Mouse (Mus musculus): ENCODE data around the gene Zfp574. TPM values are rescaled to one million over a fixed set of nuclear protein-coding genes. Genes with fewer than 3 reads are reported as not detected.

Zfp574 gene
- polyA plus RNA-seq, 1 experiment from 2014 or later: 19.9 TPM

DNA sequence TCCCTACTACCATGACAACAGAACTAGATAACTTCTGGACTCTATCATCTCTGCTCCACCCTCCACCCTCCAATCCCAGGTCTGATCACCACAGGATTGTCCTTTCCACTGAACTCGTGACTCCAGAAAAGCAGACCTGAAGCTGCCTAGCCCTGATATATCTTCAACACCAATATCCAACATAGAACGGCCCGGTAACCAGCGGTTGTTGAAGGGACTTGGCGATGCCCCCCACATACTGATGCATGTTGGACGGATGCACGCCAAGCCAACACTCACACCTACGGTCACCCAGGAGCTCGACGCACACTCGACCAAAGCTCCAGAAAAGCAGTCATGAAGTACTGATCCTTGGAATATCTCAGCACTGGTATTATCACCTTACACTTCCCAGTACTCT, 58.9 kb downstream of the Zfp574 start:
- Histone ChIP-seq H3K4me3 (ENCODE audit: low read depth, low read length) (no peak overlapping the region), H3K9me3 (ENCODE audit: control insufficient read depth, low read length) (no peaks in the 10 kb centered on the region), H3K27ac (ENCODE audit: low read depth, low read length) (no peak overlapping the region), H3K4me1 (replicated peaks; ENCODE audit: control insufficient read depth, insufficient read depth, low read length) (peaks cover 8% of the 10 kb centered on the region), H3K9ac (ENCODE audit: low read depth, low read length) (no peak overlapping the region), H3K36me3 (ENCODE audit: control insufficient read depth, insufficient read depth, low read length) (no peaks in the 10 kb centered on the region), H3K27me3 (ENCODE audit: control insufficient read depth, insufficient read depth, low read length) (peaks cover 14% of the 10 kb centered on the region; the same call in 1 of the 2 replicates), H3K4me2 (replicated peaks; ENCODE audit: low read depth, low read length) (no peak overlapping the region)
- DNase-seq (ENCODE audit: low spot score): no peak
- no peak for ATAC-seq (ENCODE audit: low FRiP score)
- WGBS: 91% methylated on average over 11 of the region's 11 CpGs

DNA sequence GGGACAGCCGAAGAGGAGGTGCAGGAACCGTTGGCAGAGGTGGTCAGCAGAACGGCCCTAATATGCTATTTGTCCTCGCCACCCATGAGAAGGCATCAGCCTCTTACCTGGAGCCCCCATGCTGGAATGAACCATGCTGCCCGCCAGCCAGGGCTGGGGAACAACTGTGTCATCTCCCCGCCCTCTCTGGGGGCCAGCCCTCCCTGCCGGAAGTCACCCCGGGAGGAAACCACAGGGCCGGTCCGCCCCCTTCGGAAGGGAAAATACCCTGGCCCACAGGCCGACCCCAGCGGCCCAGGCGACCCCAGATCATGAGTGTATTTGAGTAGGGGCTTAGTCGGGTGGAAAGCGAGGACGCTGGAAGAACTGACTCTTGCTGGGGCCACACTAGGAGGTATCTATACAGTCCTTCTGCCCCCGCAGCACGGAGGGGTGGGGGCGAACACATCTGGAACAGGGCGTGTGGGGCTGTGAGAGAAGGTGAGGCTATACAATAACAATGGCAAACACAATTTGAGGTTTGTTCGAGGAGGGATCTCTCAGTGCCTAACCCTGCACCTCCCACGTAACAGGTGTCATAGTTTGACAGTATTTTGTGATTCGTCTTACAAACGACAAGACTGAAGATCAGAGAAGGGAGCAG, 60.1 kb downstream of the Zfp574 start:
- H3K4me3 ChIP-seq (ENCODE audit: low read depth, low read length): no peak overlapping the region
- 7% methylated on average over 25 of the region's 25 CpGs for WGBS
- peaks cover 14% of the 10 kb centered on the region; the same call in 1 of the 2 replicates for H3K27me3 ChIP-seq (ENCODE audit: control insufficient read depth, insufficient read depth, low read length)
- no peak overlapping the region for H3K9ac ChIP-seq (ENCODE audit: low read depth, low read length)
- H3K4me1 ChIP-seq (replicated peaks; ENCODE audit: control insufficient read depth, insufficient read depth, low read length): peaks cover 8% of the 10 kb centered on the region
- no peak overlapping the region for H3K4me2 ChIP-seq (replicated peaks; ENCODE audit: low read depth, low read length)
- ATAC-seq (ENCODE audit: low FRiP score) (no peak), DNase-seq (ENCODE audit: low spot score) (no peak)
- no peaks in the 10 kb centered on the region for H3K9me3 ChIP-seq (ENCODE audit: control insufficient read depth, low read length)
- no peak overlapping the region for H3K27ac ChIP-seq (ENCODE audit: low read depth, low read length)
- no peaks in the 10 kb centered on the region for H3K36me3 ChIP-seq (ENCODE audit: control insufficient read depth, insufficient read depth, low read length)

Other genes starting within 250 kb of the Zfp574 start
- gene Gm9844, start 210.4 kb upstream of the Zfp574 start, polyA plus RNA-seq (2014; fragmentation: Nextera tagmentation; extraction: Ambion mirVana): 20.9 and 23.6 TPM in 2 replicates
- not detected in 2 replicates for gene Lypd4, start 202.6 kb upstream of the Zfp574 start, polyA plus RNA-seq (2014; fragmentation: Nextera tagmentation; extraction: Ambion mirVana)
- 0.14 TPM in 1 of 2 replicates, not detected in the other for gene Dmrtc2, start 202.5 kb upstream of the Zfp574 start, polyA plus RNA-seq (2014; fragmentation: Nextera tagmentation; extraction: Ambion mirVana)
- 1,792 and 1,821 TPM in 2 replicates for gene Rps19, start 188.2 kb upstream of the Zfp574 start, polyA plus RNA-seq (2014; fragmentation: Nextera tagmentation; extraction: Ambion mirVana)
- 0.39 TPM in 1 of 2 replicates, not detected in the other for gene Cd79a, start 175.2 kb upstream of the Zfp574 start, polyA plus RNA-seq (2014; fragmentation: Nextera tagmentation; extraction: Ambion mirVana)
- gene Arhgef1, start 169.7 kb upstream of the Zfp574 start, polyA plus RNA-seq (2014; fragmentation: Nextera tagmentation; extraction: Ambion mirVana): 43.0 and 46.4 TPM in 2 replicates
- gene Gm4881, start 128.1 kb upstream of the Zfp574 start, polyA plus RNA-seq (2014; fragmentation: Nextera tagmentation; extraction: Ambion mirVana): 4.7 and 6.1 TPM in 2 replicates
- 122 and 129 TPM in 2 replicates for gene Rabac1, start 99.8 kb upstream of the Zfp574 start, polyA plus RNA-seq (2014; fragmentation: Nextera tagmentation; extraction: Ambion mirVana)
- gene Atp1a3, start 66.6 kb upstream of the Zfp574 start, polyA plus RNA-seq (2014; fragmentation: Nextera tagmentation; extraction: Ambion mirVana): 40.1 and 48.8 TPM in 2 replicates
- gene Grik5, start 221 bp upstream of the Zfp574 start, polyA plus RNA-seq (2014; fragmentation: Nextera tagmentation; extraction: Ambion mirVana): 8.9 and 14.4 TPM in 2 replicates
- 40.1 and 51.9 TPM in 2 replicates for gene Pou2f2, start 107.2 kb downstream of the Zfp574 start, polyA plus RNA-seq (2014; fragmentation: Nextera tagmentation; extraction: Ambion mirVana)
- 7.3 and 8.5 TPM in 2 replicates for gene Dedd2, start 148.0 kb downstream of the Zfp574 start, polyA plus RNA-seq (2014; fragmentation: Nextera tagmentation; extraction: Ambion mirVana)
- 2.9 and 3.9 TPM in 2 replicates for gene Zfp526, start 148.9 kb downstream of the Zfp574 start, polyA plus RNA-seq (2014; fragmentation: Nextera tagmentation; extraction: Ambion mirVana)
- gene Gsk3a, start 165.3 kb downstream of the Zfp574 start, polyA plus RNA-seq (2014; fragmentation: Nextera tagmentation; extraction: Ambion mirVana): 14.1 and 16.1 TPM in 2 replicates
- 12.8 and 14.2 TPM in 2 replicates for gene Erf, start 178.2 kb downstream of the Zfp574 start, polyA plus RNA-seq (2014; fragmentation: Nextera tagmentation; extraction: Ambion mirVana)
- 25.4 and 39.0 TPM in 2 replicates for gene Cic, start 195.1 kb downstream of the Zfp574 start, polyA plus RNA-seq (2014; fragmentation: Nextera tagmentation; extraction: Ambion mirVana)
- 335 and 344 TPM in 2 replicates for gene Pafah1b3, start 225.4 kb downstream of the Zfp574 start, polyA plus RNA-seq (2014; fragmentation: Nextera tagmentation; extraction: Ambion mirVana)
- 0.86 and 1.3 TPM in 2 replicates for gene Prr19, start 228.8 kb downstream of the Zfp574 start, polyA plus RNA-seq (2014; fragmentation: Nextera tagmentation; extraction: Ambion mirVana)
- gene Tmem145, start 233.5 kb downstream of the Zfp574 start, polyA plus RNA-seq (2014; fragmentation: Nextera tagmentation; extraction: Ambion mirVana): 9.9 and 10.6 TPM in 2 replicates
- gene Megf8, start 244.6 kb downstream of the Zfp574 start, polyA plus RNA-seq (2014; fragmentation: Nextera tagmentation; extraction: Ambion mirVana): 10.9 and 11.3 TPM in 2 replicates